Mouse (Mus musculus): ENCODE data around the gene Dusp8. TPM values are rescaled to one million over a fixed set of nuclear protein-coding genes. Genes with fewer than 3 reads are reported as not detected.

Gene Dusp8
- polyA plus RNA-seq, 1 experiment = 2.1 TPM

- Histone ChIP-seq H3K4me3 (ENCODE audit: insufficient read depth, poor library complexity, severe bottlenecking) (no peak overlapping the region), H3ac (ENCODE audit: control insufficient read depth, insufficient read length, low read depth) (peak overlapping the region; percentile 39), H3K79me3 (ENCODE audit: low read depth) (no peaks in the 10 kb centered on the region), H3K27me3 (ENCODE audit: control insufficient read depth, insufficient read depth, insufficient read length) (no peaks in the 10 kb centered on the region), H3K36me3 (ENCODE audit: control insufficient read depth, insufficient read depth) (peaks cover 24% of the 10 kb centered on the region), H3K79me2 (ENCODE audit: control insufficient read depth, insufficient read depth) (peaks cover 11% of the 10 kb centered on the region)
- TF ChIP-seq MYOG (IDR thresholded peaks at IDR 0.05; ENCODE audit: control insufficient read depth, extremely low read depth, insufficient read length) (no peak), USF1 (IDR thresholded peaks at IDR 0.05; ENCODE audit: low read depth) (no peak), CTCF (IDR thresholded peaks at IDR 0.05; ENCODE audit: control insufficient read depth, insufficient read depth, insufficient read length) (no peak), MYOD1 (IDR thresholded peaks at IDR 0.05; ENCODE audit: control insufficient read depth, insufficient read length, low read depth) (no peak), FOSL1 (IDR thresholded peaks at IDR 0.05; ENCODE audit: insufficient read depth, low read length, poor library complexity, severe bottlenecking) (no peak), CEBPB (IDR thresholded peaks at IDR 0.05; ENCODE audit: low read depth) (no peak), MAX (IDR thresholded peaks at IDR 0.05) (peak; percentile 50)
Observed at GRCm38 (mm10) chr7:142083588-142084317, 11.9 kb downstream of the Dusp8 start.

GRCm38 (mm10) chr7:142082607-142083006, 13.0 kb downstream of the Dusp8 start:
- peaks cover 24% of the 10 kb centered on the region for H3K36me3 ChIP-seq (ENCODE audit: control insufficient read depth, insufficient read depth)
- H3K27me3 ChIP-seq (ENCODE audit: control insufficient read depth, insufficient read depth, insufficient read length) = no peaks in the 10 kb centered on the region
- no peak overlapping the region for H3ac ChIP-seq (ENCODE audit: control insufficient read depth, insufficient read length, low read depth)
- peaks cover 11% of the 10 kb centered on the region for H3K79me2 ChIP-seq (ENCODE audit: control insufficient read depth, insufficient read depth)
- no peaks in the 10 kb centered on the region for H3K79me3 ChIP-seq (ENCODE audit: low read depth)
- TF ChIP-seq USF1 (IDR thresholded peaks at IDR 0.05; ENCODE audit: low read depth) = no peak
- no peak for TF ChIP-seq MYOG (IDR thresholded peaks at IDR 0.05; ENCODE audit: control insufficient read depth, extremely low read depth, insufficient read length)
- TF ChIP-seq MYOD1 (IDR thresholded peaks at IDR 0.05; ENCODE audit: control insufficient read depth, insufficient read length, low read depth) = no peak
- no peak for TF ChIP-seq CTCF (IDR thresholded peaks at IDR 0.05; ENCODE audit: control insufficient read depth, insufficient read depth, insufficient read length)
- no peak for TF ChIP-seq MAX (IDR thresholded peaks at IDR 0.05)
- no peak for TF ChIP-seq FOSL1 (IDR thresholded peaks at IDR 0.05; ENCODE audit: insufficient read depth, low read length, poor library complexity, severe bottlenecking)
- no peak for TF ChIP-seq CEBPB (IDR thresholded peaks at IDR 0.05; ENCODE audit: low read depth)
- H3K4me3 ChIP-seq (ENCODE audit: insufficient read depth, poor library complexity, severe bottlenecking) = no peak overlapping the region

GRCm38 (mm10) chr7:142082179-142082578, 13.5 kb downstream of the Dusp8 start:
- Histone ChIP-seq H3K79me3 (ENCODE audit: low read depth) (no peaks in the 10 kb centered on the region), H3K36me3 (ENCODE audit: control insufficient read depth, insufficient read depth) (peaks cover 24% of the 10 kb centered on the region), H3K4me3 (ENCODE audit: insufficient read depth, poor library complexity, severe bottlenecking) (no peak overlapping the region), H3ac (ENCODE audit: control insufficient read depth, insufficient read length, low read depth) (no peak overlapping the region), H3K27me3 (ENCODE audit: control insufficient read depth, insufficient read depth, insufficient read length) (no peaks in the 10 kb centered on the region), H3K79me2 (ENCODE audit: control insufficient read depth, insufficient read depth) (peaks cover 11% of the 10 kb centered on the region)
- TF ChIP-seq MAX (IDR thresholded peaks at IDR 0.05) = no peak
- no peak for TF ChIP-seq CTCF (IDR thresholded peaks at IDR 0.05; ENCODE audit: control insufficient read depth, insufficient read depth, insufficient read length)
- TF ChIP-seq MYOG (IDR thresholded peaks at IDR 0.05; ENCODE audit: control insufficient read depth, extremely low read depth, insufficient read length) = no peak
- no peak for TF ChIP-seq CEBPB (IDR thresholded peaks at IDR 0.05; ENCODE audit: low read depth)
- no peak for TF ChIP-seq MYOD1 (IDR thresholded peaks at IDR 0.05; ENCODE audit: control insufficient read depth, insufficient read length, low read depth)
- TF ChIP-seq FOSL1 (IDR thresholded peaks at IDR 0.05; ENCODE audit: insufficient read depth, low read length, poor library complexity, severe bottlenecking) = no peak
- no peak for TF ChIP-seq USF1 (IDR thresholded peaks at IDR 0.05; ENCODE audit: low read depth)

GRCm38 (mm10) chr7:142081736-142082135, 13.9 kb downstream of the Dusp8 start:
- no peak overlapping the region for H3ac ChIP-seq (ENCODE audit: control insufficient read depth, insufficient read length, low read depth)
- H3K36me3 ChIP-seq (ENCODE audit: control insufficient read depth, insufficient read depth) = peaks cover 21% of the 10 kb centered on the region
- no peak overlapping the region for H3K4me3 ChIP-seq (ENCODE audit: insufficient read depth, poor library complexity, severe bottlenecking)
- no peaks in the 10 kb centered on the region for H3K27me3 ChIP-seq (ENCODE audit: control insufficient read depth, insufficient read depth, insufficient read length)
- no peaks in the 10 kb centered on the region for H3K79me3 ChIP-seq (ENCODE audit: low read depth)
- peaks cover 11% of the 10 kb centered on the region for H3K79me2 ChIP-seq (ENCODE audit: control insufficient read depth, insufficient read depth)
- TF ChIP-seq MYOG (IDR thresholded peaks at IDR 0.05; ENCODE audit: control insufficient read depth, extremely low read depth, insufficient read length) (no peak), CEBPB (IDR thresholded peaks at IDR 0.05; ENCODE audit: low read depth) (no peak), MAX (IDR thresholded peaks at IDR 0.05) (no peak), MYOD1 (IDR thresholded peaks at IDR 0.05; ENCODE audit: control insufficient read depth, insufficient read length, low read depth) (no peak), CTCF (IDR thresholded peaks at IDR 0.05; ENCODE audit: control insufficient read depth, insufficient read depth, insufficient read length) (no peak), FOSL1 (IDR thresholded peaks at IDR 0.05; ENCODE audit: insufficient read depth, low read length, poor library complexity, severe bottlenecking) (no peak), USF1 (IDR thresholded peaks at IDR 0.05; ENCODE audit: low read depth) (no peak)

GRCm38 (mm10) chr7:142080876-142081275, 14.8 kb downstream of the Dusp8 start:
- H3K27me3 ChIP-seq (ENCODE audit: control insufficient read depth, insufficient read depth, insufficient read length) = no peaks in the 10 kb centered on the region
- H3K79me3 ChIP-seq (ENCODE audit: low read depth) = no peaks in the 10 kb centered on the region
- peaks cover 20% of the 10 kb centered on the region for H3K36me3 ChIP-seq (ENCODE audit: control insufficient read depth, insufficient read depth)
- H3K79me2 ChIP-seq (ENCODE audit: control insufficient read depth, insufficient read depth) = peaks cover 11% of the 10 kb centered on the region
- H3K4me3 ChIP-seq (ENCODE audit: insufficient read depth, poor library complexity, severe bottlenecking) = no peak overlapping the region
- no peak overlapping the region for H3ac ChIP-seq (ENCODE audit: control insufficient read depth, insufficient read length, low read depth)
- TF ChIP-seq MYOG (IDR thresholded peaks at IDR 0.05; ENCODE audit: control insufficient read depth, extremely low read depth, insufficient read length) (no peak), USF1 (IDR thresholded peaks at IDR 0.05; ENCODE audit: low read depth) (no peak), MAX (IDR thresholded peaks at IDR 0.05) (no peak), CEBPB (IDR thresholded peaks at IDR 0.05; ENCODE audit: low read depth) (no peak), CTCF (IDR thresholded peaks at IDR 0.05; ENCODE audit: control insufficient read depth, insufficient read depth, insufficient read length) (no peak), FOSL1 (IDR thresholded peaks at IDR 0.05; ENCODE audit: insufficient read depth, low read length, poor library complexity, severe bottlenecking) (no peak), MYOD1 (IDR thresholded peaks at IDR 0.05; ENCODE audit: control insufficient read depth, insufficient read length, low read depth) (no peak)
